Mouse (Mus musculus): ENCODE data around the gene A26c2. TPM values are rescaled to one million over a fixed set of nuclear protein-coding genes. Genes with fewer than 3 reads are reported as not detected.

A26c2 gene
- not detected in 2 replicates for polyA plus RNA-seq (2015; fragmentation: Nextera tagmentation; extraction: Ambion mirVana)

GRCm38 (mm10) chr7:62823573-62823972, at the start of gene A26c2:
Gene A26c2 (minus strand): TSS chr7:62823673.
- ATAC-seq (no peak), DNase-seq (ENCODE audit: low spot score) (no peak)
- Histone ChIP-seq H3K27me3 (replicated peaks; ENCODE audit: insufficient read depth, low read length) (no peaks in the 10 kb centered on the region), H3K4me3 (ENCODE audit: low read depth, low read length) (no peak within 1 kb of the TSS), H3K27ac (ENCODE audit: low read length) (no peak within 1 kb of the TSS), H3K36me3 (ENCODE audit: insufficient read depth, low read length) (no peaks in the 10 kb centered on the region), H3K4me2 (replicated peaks; ENCODE audit: low read depth, low read length) (no peak within 1 kb of the TSS), H3K9me3 (ENCODE audit: low read length) (no peaks in the 10 kb centered on the region), H3K4me1 (ENCODE audit: insufficient read depth, low read depth, low read length) (no peaks in the 10 kb centered on the region), H3K9ac (replicated peaks; ENCODE audit: low read depth) (no peak within 1 kb of the TSS)
- TF ChIP-seq CTCF (IDR thresholded peaks at IDR 0.05) (no peak), EP300 (IDR thresholded peaks at IDR 0.05) (no peak)
- WGBS, result 69% methylated on average over 7 of the region's 7 CpGs

GRCm38 (mm10) chr7:62851471-62851870, 28.0 kb upstream of the A26c2 start:
- Histone ChIP-seq H3K9ac (replicated peaks; ENCODE audit: low read depth) (no peak overlapping the region), H3K36me3 (ENCODE audit: insufficient read depth, low read length) (no peaks in the 10 kb centered on the region), H3K9me3 (ENCODE audit: low read length) (no peaks in the 10 kb centered on the region), H3K4me2 (replicated peaks; ENCODE audit: low read depth, low read length) (no peak overlapping the region), H3K27ac (ENCODE audit: low read length) (no peak overlapping the region), H3K4me3 (ENCODE audit: low read depth, low read length) (no peak overlapping the region), H3K4me1 (ENCODE audit: insufficient read depth, low read depth, low read length) (no peaks in the 10 kb centered on the region), H3K27me3 (replicated peaks; ENCODE audit: insufficient read depth, low read length) (no peaks in the 10 kb centered on the region)
- TF ChIP-seq EP300 (IDR thresholded peaks at IDR 0.05), result no peak
- TF ChIP-seq CTCF (IDR thresholded peaks at IDR 0.05), result no peak
- no peak for DNase-seq (ENCODE audit: low spot score)
- ATAC-seq, result no peak

Data from lung, postnatal 0 days (tissue).